Mouse (Mus musculus) urinary bladder, adult 2 months (tissue): ENCODE results near the gene Fbll1. TPM values are rescaled to one million over a fixed set of nuclear protein-coding genes. Genes with fewer than 3 reads are reported as not detected.
"Not testable (repeated sequence)": the region's sequence is repeated elsewhere in the genome, so short reads cannot be mapped to it uniquely, and the experiment has no call there.

Experiments used
- DNase-seq: peaks from one replicate; pipeline ENCODE4 v3.0.0; 2022; ENCODE audit warnings: low spot score
- polyA plus RNA-seq: library from polyadenylated mRNA; depleted of rRNA; stranded (reverse); fragments of >200 nt; gene quantifications from 2 replicates; pipeline ENCODE4 v1.2.3, GENCODE M21; 2012; rRNA removed

Gene Fbll1
- 0.07 TPM in 1 of 2 replicates, not detected in the other for polyA plus RNA-seq

DNA sequence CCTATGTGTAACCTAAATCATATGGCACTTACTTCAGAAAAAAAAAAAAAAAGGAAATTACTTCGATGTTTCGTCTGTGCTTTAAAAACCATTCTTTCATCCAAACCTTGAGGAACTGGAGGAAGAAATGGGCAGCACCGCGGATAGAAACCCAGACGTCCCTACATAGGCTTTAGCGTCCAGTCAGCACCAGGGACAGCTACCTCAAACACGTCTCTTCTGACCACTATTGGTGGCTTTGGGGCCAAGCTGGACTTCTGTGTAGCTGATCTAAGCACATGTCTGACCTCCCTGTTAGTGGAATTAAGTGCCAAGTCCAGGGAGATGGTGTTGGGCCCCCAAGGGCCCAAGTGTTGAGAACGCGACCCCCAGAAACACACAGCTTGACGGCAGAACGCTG lies at the start of gene Fbll1:
TSS of gene Fbll1 (minus strand) at position 11 of the 400 bp plus-strand sequence.
- DNase-seq, result no peak

DNA sequence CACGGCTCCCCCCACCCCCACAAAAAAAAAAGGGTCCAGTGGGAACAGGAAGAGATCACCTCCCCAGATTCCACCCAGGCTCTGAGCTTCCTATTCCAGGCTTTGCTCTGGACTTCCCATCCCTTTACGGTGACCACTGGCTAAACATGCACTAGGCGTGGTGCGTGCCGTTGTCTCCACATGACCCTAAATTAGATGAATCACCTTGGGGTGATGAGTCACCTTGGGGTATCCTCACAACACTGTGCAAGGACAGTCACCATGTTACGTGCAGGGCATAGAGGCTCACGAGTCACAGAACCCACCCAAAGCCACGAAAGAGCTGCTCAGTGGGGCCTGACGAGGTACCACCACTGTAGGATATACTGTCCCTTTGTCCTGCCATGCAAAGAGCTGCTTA lies 45.6 kb upstream of the Fbll1 start:
- DNase-seq, result no peak

DNA sequence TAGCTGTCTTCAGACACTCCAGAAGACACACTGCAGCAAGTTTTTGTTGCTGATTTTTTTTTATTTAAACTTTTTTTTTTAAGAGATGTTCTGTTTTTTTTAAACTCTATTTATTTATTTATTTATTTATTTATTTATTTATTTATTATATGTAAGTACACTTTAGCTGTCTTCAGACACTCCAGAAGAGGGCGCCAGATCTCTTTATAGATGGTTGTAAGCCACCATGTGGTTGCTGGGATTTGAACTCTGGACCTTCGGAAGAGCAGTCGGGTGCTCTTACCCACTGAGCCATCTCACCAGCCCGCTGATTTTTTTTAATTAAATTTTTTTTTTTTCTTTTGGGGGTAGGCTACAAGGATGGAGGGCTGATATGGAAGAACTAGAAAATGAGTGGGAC lies 43.9 kb upstream of the Fbll1 start:
- not testable (repeated sequence) for DNase-seq

DNA sequence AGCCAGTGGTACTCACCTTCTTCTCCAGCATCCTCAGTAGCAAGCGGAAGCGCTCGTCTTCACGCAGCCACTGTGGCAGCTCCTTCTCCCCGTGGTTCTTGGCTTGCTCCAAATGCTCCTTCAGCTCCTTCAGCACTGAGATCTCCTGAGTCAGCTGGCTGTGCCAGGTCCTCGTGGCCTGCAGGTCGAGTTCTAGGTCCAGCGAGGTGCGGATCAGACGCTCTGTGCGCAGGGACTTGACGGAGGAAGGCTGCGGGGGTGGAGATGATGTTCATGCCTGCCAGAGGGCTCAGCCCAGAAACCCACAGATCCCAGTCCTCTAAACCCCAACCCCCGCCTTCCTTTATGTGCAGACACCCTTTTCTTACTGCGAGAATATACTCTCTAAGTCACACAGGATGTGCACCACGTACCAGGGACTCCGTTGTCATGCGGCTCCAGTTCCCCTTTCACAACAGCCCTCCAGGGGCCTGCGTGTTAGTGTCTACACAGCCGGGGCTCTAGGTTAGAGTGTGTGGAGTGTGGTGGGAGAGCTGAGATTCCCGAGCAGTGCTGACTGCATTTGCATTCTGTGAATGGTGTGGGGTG lies 43.1 kb upstream of the Fbll1 start:
- DNase-seq, result no peak

DNA sequence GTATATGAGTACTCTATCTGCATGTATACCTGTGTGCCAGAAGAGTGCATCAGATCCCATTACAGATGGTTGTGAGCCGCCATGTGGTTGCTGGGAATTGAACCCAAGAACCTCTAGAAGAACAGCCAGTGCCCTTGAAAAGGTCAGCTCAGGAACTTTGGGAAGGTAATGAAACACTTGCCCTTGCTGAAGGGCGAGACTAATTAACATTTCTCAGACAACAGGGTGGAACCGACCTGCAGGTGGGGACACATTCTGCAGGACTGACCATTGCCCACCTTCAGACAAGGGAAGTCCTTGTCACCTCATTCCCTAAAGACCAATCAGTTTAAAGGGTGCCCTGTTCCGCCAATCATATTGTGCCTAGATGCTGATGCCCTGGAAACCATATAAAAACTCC lies 42.1 kb upstream of the Fbll1 start:
- DNase-seq, result not testable (repeated sequence)

DNA sequence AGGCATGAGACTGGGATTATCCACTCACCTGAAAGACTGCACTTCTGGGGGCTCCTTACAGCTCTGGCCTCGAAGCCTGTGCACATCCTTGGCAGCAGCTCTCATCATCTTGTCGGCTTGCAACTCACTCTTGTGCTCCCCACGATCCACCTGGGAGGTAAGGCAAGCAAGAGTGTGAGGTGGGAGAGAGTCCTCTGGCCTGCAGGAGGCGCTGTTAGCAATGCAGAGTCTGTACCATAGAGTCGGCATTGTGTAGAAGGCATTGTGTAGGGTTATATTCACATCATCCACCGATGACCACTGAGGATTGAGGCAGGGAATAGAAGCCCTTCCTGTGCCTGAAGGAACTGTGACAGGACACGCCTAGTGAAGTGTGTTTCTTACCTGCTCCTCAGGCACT lies 41.6 kb upstream of the Fbll1 start:
- DNase-seq, result no peak

DNA sequence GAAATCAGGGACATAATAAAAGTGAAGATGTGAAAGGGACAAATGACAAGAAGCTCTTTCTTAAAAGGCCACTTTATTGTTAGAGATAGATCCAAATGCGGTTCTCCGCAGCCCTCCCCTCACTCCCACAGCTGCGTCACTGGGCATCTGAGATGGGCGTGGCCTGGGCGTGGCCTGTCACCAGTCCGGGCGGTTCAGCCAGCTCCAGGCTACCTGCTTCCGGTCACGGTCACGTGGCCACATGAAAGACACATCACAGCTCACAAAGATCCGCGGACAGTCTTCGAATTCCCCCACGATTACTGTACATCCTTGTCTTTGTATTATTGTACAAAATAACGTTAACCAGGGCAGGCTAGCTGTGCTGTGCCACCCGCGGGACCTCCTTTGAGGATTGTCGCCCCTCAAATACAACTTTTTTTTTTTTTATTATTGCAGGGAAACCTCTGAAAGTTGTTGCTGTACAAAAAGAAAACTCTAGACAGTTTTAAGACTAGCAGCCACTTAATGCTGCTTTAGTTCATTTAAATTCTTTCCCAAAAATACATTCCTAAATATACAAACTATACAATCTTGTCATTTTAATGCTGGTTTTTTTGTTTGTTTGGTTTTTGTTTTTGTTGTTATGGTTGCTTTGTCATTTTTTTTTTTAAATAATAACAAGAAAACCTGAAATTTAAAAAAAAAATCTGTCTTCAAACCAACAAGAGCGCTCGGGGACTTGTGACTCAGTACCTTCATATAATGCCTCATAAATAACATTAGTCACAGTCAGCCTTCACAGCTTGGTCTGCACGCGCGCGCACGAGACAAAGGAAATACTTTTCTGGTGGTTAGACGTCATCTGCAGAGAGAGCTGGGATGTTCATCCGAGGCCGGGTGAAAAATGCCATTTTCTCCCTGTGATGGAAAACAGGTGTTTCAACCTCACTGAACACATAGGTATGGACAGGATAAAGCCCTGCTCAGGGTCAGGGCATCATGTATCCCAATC lies 40.0 kb upstream of the Fbll1 start:
- DNase-seq, result peak; percentile 66

DNA sequence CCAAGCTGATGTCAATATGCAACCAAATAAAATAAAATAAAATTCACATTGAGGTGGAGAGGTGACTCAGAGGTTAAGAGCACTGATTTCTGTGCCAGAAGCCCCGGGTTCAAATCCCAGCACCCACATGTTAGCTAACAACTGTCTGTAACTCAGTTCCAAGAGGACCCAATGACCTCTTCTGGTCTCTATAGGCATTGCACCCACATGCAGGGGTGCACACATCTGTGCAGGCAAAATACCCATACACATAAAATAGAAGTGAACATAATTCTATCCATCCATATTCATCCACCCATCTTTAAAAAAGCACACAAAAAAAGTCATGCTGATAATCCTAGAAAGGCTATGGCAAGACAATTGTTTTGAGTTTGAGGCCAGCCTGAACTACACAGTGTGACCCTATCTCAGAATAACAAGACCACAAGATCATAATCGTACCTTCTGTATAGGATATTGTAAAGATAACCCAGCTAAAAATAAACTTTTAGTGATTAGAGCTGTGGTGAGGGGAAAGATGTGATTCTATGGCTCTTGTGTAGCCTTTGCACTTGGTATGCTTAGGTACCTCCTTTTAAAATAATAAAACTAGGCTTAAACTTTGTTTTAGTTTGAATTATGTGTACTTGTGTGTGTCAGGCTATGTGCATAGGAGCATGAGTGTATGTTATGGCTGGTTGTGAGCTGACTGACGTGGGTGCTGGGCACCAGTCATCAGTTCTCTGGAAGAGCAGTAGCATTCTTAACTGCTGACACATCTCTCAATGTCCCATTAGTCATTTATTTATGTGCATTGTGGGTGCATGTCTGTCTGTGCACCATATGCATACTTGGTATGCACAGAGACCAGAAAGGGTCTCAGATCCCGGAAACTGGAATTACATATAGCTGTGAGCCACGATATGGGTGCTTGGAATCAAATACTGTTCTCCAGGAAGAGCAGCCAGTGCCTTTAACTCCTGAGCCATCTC lies 38.8 kb upstream of the Fbll1 start:
- DNase-seq, result no peak

DNA sequence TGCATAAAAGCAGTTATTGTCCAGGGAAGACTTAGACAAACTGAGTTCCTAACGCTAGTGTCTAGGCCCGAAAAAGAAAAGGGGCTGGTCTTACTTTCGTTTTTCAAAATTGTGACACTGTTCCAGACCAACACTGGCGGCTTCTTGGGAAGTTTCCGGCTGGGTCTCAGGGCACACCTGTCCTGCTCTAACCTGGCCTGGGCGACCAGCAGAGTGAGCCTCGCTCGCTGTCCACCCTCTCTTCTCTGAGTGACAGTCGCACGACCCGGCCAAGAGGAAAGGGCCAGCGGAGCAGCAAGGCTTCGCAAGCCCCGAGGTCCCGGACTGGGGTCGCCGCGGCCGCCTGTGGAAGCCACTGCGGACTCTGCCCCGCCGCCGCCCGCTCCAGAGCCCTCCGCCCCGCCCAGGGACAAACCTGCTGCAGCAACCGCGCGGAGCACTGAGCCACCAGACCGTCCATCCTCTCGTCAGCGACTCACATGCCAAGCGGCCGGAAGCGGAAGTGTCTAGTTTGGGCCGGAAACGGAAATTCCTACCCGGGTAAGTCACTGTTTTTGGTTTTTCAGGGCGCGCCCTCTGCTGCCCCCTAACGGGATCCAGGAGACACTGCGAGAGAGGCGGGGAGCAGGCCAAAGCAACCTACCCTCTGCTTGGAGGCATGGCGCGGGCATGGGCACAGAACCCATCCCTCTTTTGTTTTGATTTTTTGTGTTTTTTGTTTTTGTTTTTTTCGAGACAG lies 35.5 kb upstream of the Fbll1 start, which contains the start of gene Rars:
TSS of gene Rars (minus strand) at position 485 of the 739 bp plus-strand sequence.
- peak; percentile 80 for DNase-seq

DNA sequence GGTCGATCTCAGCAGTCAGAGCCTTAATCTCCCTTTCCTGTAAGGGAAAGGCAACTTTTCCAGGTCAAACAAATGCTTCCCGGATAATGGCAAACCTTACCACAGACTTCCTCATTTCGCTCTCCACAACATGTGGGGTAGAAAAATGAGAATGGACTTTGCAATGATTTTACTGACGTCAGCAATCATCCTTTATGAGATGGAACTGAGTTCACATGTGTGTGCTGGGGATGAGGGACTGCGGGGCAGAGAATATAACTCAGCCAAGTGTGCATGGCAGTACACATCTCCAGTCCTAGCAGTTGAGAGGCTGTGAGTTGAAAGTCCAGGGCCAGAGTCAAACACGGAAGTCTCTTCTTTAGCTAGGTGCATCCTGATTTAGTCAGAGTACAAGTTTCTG lies 34.6 kb upstream of the Fbll1 start:
- no peak for DNase-seq

DNA sequence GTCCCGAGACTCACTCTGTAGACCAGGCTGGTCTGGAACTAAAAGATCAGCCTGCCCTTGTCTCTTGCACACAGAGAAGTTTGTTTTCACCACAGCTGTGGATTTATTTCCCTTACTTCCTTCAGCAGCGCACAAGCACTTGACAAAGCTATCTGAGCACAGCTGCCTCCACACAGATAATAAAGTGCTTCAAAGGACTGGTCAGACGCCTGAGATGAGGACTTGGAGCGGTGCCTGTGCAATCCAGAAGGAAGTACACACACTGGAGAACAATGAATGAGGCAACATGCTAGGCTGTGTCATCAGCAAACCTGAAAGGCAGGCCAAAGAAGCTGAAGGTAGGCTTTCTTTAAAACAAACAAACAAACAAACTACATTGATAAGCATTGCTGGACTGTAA lies 33.5 kb upstream of the Fbll1 start:
- DNase-seq, result no peak

DNA sequence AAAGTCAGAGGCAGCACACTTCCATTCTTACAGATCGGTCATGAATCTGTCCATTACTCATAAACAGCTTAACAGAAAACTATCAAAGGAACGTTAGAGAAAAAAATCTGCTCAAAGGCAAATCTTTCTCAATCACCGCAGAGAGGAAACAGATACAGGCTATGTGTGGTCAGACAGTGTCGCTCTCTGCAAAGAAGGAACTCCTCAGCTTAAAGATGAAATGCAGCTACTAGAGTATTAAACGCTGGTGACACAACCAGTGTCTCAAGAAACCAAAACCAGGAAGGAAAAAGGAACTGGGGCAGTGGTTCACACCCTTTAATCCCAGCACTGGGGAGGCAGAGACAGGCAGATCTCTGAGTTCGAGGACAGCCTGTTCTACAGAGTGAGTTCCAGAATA lies 29.0 kb upstream of the Fbll1 start:
- DNase-seq, result no peak

DNA sequence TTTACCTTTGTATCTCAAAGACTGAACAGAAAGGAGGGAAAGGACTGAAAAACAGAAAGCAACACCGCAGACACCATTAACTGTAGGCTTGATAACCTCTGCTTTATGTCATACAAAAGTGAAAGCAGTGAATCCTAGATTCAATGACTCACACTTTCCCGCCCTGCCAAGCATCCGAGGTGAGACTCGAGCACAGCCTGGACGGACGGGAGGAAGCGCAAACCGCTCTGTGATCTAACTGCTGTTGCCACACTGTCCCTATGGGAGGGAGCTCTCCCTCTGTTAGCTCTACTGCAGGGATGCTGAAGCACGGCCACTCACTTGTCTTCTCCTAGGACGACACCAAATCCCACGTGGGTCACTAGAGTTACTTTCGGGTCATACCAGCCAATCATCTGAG lies 17.6 kb upstream of the Fbll1 start:
- no peak for DNase-seq

DNA sequence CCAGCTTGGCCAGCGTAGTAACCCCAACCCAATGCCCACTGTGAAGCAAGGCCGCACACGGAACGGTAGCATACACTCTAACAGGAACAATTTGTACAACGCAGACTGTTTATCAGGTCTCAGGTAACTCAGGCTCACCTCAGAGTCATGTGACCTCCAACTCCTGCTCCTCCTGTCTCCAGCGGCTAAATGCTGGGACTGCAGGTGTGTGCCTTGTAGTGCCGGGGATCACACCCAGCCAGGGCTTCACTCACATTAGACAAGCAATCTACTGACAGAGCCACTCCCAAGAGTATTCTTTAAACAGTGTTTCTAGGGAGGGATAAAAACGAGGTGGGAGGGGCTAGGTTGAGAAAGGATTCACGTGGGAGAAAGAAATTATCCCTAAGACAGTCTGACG lies 12.8 kb upstream of the Fbll1 start:
- no peak for DNase-seq

DNA sequence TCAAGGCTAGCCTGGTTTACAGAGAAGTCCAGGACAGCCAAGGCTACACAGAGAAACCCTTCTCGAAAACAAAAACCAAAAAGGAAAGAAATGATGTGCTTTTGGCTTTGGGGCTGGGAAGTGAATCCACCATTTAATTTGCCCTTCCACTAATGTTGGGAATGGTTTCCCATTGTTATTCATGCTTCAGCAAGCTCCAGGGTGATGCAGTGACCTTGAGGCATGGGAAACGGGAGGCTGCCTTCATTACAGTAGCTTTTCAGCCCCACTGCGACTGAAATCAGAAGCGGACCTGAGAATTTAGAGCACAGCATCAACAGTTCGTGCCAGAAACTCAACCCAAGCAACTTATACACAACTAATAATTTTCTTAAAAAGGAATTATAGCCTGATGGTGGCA lies 2.6 kb upstream of the Fbll1 start:
- no peak for DNase-seq

DNA sequence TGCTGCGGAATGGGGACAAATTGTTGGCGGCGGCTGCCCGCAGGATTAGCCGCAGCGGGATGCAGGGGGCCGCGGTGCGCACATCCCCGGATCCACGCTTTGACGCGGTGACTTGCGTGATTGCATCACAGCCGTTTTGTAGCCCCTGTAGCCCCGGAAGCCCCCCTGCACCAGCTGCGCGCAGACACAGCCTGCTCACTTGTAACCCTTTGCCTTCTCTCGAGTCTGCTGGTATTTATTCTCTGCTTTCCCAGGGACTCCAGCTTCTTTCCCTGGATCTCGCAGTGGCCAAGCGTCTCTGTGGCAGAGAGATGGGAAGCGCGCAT lies 226 bp downstream of the Fbll1 start:
- DNase-seq, result no peak

DNA sequence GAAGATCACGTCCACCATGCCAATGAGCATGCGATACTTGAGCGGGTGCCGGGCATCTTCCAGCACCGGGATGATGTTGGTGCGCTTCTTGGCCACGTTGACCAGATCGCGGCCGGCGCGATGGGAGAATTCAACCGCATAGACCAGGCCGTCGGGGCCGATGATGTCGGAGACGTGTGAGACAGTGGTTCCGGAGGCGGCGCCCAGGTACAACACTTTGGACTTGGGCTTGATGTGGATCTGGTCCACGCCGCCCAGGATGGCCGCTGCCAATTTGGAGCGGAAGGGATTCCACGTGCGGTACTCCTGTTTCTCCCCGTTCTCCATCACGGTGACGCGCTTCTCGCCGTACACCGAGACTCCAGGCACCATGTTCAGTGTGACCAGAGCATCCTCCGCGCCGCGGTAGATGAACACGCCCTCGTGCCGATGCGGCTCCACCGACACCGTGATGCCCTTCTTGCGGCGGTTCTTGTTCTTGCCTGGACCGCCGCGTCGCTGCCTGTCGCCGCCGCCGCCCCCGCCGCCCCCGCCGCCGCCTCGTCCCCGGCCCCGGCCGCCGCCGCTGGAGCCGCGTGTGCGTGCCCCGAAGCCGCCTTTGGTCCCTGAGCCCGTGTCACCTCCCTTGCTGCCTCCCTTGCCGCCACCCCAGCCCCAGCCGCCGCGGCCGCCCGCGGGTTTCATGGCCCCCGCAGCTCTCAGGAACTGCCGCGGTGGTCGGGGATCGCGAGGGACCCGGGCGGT lies 761 bp downstream of the Fbll1 start:
- no peak for DNase-seq

DNA sequence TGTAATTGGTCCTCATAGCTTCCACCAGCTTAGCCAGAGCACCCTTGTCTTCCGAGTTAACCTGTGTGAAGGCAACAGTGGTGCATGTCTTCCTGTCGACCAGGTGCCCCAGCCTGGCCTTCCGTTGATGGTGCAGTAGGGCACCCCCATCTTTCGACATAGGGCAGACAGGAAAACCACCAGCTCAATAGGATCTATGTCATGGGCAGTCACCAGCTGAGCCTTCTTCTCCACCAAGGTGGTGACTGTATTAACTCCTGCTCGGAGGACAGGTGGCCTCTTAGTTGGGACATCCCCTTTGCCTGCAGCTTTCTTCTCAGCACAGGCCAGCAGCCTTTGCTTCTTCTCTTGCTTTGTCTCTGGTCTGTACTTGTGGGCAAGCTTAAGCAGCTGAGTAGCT lies 5.9 kb downstream of the Fbll1 start:
- DNase-seq, result not testable (repeated sequence)

DNA sequence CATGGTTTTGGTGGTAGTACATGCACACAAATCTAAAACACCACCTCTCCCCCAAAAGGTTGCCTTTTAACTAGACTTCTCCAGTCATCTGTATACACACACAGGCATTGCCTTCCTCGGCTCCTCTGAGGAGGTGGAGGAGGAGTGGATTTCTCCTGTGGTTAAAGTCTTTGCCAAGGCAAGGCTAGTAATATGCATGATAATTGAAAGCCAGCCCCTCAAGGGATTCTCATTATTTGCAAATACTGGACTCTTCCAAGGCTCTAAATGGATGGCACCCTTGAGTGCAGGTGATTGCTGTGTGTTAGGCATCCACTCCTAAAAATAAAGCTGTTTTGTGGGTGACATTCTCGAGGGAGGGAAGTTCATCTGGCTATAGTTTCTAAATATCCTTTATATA lies 10.2 kb downstream of the Fbll1 start:
- no peak for DNase-seq

DNA sequence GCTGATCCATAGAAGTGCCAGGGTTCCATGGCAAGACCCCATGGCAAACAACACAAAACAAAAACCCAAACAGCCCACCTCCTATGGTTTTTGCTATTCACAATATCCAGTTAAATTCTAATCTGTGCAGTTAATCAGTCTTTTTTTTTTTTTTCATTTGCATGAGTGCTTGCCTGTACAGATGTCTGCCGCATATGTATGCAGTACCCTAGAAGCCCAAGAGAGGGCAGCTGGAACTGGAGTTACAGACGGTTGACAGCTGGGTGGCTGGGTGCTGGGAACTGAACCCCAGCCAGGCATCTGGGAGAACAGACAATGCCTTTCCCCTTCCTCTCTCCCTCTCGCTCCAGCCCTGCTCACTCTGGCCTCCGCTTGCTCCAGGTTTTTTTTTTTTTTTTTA lies 14.1 kb downstream of the Fbll1 start:
- no peak for DNase-seq

DNA sequence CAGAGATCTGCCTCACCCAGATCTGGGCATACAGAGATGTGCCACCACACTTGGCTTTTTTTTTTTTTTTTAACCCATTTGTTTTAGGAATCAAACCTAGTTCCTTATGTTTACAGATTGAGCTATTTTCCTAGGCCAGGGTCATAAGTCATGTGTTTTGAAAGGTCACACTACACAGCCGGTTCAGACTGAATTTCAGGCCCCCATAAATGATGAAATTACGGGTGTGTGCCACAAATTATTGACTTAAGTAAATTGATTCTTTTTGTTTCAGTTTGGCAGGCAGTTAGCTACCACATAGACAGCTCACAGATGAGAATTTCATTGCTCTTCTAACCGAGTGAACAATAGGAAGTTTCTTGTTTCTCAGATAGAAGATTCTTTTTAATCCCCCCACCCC lies 14.7 kb downstream of the Fbll1 start:
- DNase-seq, result no peak
